Mouse (Mus musculus) testis, postnatal 10 days (tissue): ENCODE results near the gene Bcl9l.

Experiments
- DNase-seq: peaks from one replicate; pipeline ENCODE4 v3.0.0; 2021; ENCODE audit warnings: low spot score

Gene Bcl9l

GRCm38 (mm10) chr9:44511935-44512716 lies 29.5 kb downstream of the Bcl9l start:
- peak; percentile 40 for DNase-seq

GRCm38 (mm10) chr9:44512717-44513003 lies 30.0 kb downstream of the Bcl9l start:
- DNase-seq = no peak

- DNase-seq = no peak
Observed at GRCm38 (mm10) chr9:44513121-44513520, 30.5 kb downstream of the Bcl9l start.

GRCm38 (mm10) chr9:44513610-44514009 lies 31.0 kb downstream of the Bcl9l start:
- DNase-seq = no peak

- DNase-seq = no peak
Observed at GRCm38 (mm10) chr9:44514147-44514546, 31.5 kb downstream of the Bcl9l start.

- no peak for DNase-seq
Observed at GRCm38 (mm10) chr9:44515131-44515751, 32.6 kb downstream of the Bcl9l start.

GRCm38 (mm10) chr9:44515891-44516290 lies 33.3 kb downstream of the Bcl9l start:
- DNase-seq = no peak

- no peak for DNase-seq
Observed at GRCm38 (mm10) chr9:44517368-44517767, 34.7 kb downstream of the Bcl9l start.

- DNase-seq = no peak
Observed at GRCm38 (mm10) chr9:44518068-44518467, 35.4 kb downstream of the Bcl9l start.

- DNase-seq = no peak
Observed at GRCm38 (mm10) chr9:44521927-44522326, 39.3 kb downstream of the Bcl9l start.

- no peak for DNase-seq
Observed at GRCm38 (mm10) chr9:44523686-44524085, 41.1 kb downstream of the Bcl9l start.

- DNase-seq = no peak
Observed at GRCm38 (mm10) chr9:44524235-44524826, 41.7 kb downstream of the Bcl9l start.

- DNase-seq = no peak
Observed at GRCm38 (mm10) chr9:44525001-44525400, 42.4 kb downstream of the Bcl9l start.

GRCm38 (mm10) chr9:44525589-44525988 lies 43.0 kb downstream of the Bcl9l start:
- no peak for DNase-seq

GRCm38 (mm10) chr9:44526337-44527112 lies 43.9 kb downstream of the Bcl9l start:
- DNase-seq = no peak

GRCm38 (mm10) chr9:44528340-44528739 lies 45.7 kb downstream of the Bcl9l start:
- DNase-seq = no peak

GRCm38 (mm10) chr9:44532991-44533580 lies 50.5 kb downstream of the Bcl9l start:
- DNase-seq = no peak

GRCm38 (mm10) chr9:44537625-44538301 lies 55.1 kb downstream of the Bcl9l start:
- DNase-seq = no peak

- no peak for DNase-seq
Observed at GRCm38 (mm10) chr9:44539816-44540421, 57.3 kb downstream of the Bcl9l start.

- no peak for DNase-seq
Observed at GRCm38 (mm10) chr9:44540676-44541075, 58.1 kb downstream of the Bcl9l start.

GRCm38 (mm10) chr9:44542364-44542763 lies 59.7 kb downstream of the Bcl9l start:
- no peak for DNase-seq
